Mouse (Mus musculus) MEL (cell line): ENCODE data around the gene Cyp2c23. TPM values are rescaled to one million over a fixed set of nuclear protein-coding genes. Genes with fewer than 3 reads are reported as not detected.
A peak's percentile ranks its signal among the peaks of the same experiment; 100 is the strongest.

Experiments used
- DNase-seq: peaks from one replicate; pipeline ENCODE4 v3.0.0; 2011; ENCODE audit warnings: low read depth, low spot score
- H3K27ac ChIP-seq: 2 replicates; pipeline ENCODE4 v1.5.1; 2012; ENCODE audit warnings: low read depth, mild to moderate bottlenecking, control low read depth, low read length, moderate library complexity; ENCODE audit not compliant: control insufficient read depth
- H3K27me3 ChIP-seq, 2 experiments: fragments of 150-350 bp in 1 of 2; sonication (generic) in 1 of 2; 2 replicates each; pipeline ENCODE4 v1.6.1; 2012; ENCODE audit warnings: low read length in 2 of 2, mild to moderate bottlenecking in 2 of 2, improper control_type of control experiment in 1 of 2, moderate library complexity in 1 of 2; ENCODE audit not compliant: insufficient read depth in 2 of 2, control insufficient read depth in 1 of 2
- H3K36me3 ChIP-seq, 2 experiments: 2 replicates each; pipeline ENCODE4 v1.6.1; 2012 to 2014; ENCODE audit warnings: low read length in 2 of 2, improper control_type of control experiment in 1 of 2, inconsistent platforms in 1 of 2, mild to moderate bottlenecking in 1 of 2; ENCODE audit not compliant: insufficient read depth in 2 of 2, control insufficient read depth in 1 of 2
- H3K4me1 ChIP-seq, 2 experiments: fragments of 150-350 bp in 1 of 2; sonication (generic) in 1 of 2; 2 replicates each; pipeline ENCODE4 v1.6.1; 2012; ENCODE audit warnings: low read length in 2 of 2, improper control_type of control experiment in 1 of 2, mild to moderate bottlenecking in 1 of 2; ENCODE audit not compliant: insufficient read depth in 2 of 2, control insufficient read depth in 1 of 2
- H3K4me3 ChIP-seq, 2 experiments: fragments of 150-350 bp in 1 of 2; sonication (generic) in 1 of 2; 2 replicates each; pipeline ENCODE4 v1.5.1; 2012; ENCODE audit warnings: low read depth in 2 of 2, low read length in 2 of 2, mild to moderate bottlenecking in 2 of 2, moderate library complexity in 2 of 2, control low read depth in 1 of 2, improper control_type of control experiment in 1 of 2; ENCODE audit not compliant: control insufficient read depth in 1 of 2, insufficient read depth in 1 of 2
- H3K79me2 ChIP-seq: 2 replicates; pipeline ENCODE4 v1.6.1; 2012; ENCODE audit warnings: mild to moderate bottlenecking, low read length, moderate library complexity; ENCODE audit not compliant: control insufficient read depth, poor library complexity, insufficient read depth
- H3K9ac ChIP-seq: 2 replicates; pipeline ENCODE4 v1.6.1; 2012; ENCODE audit warnings: low read depth, mild to moderate bottlenecking, control low read depth, low read length, moderate library complexity; ENCODE audit not compliant: control insufficient read depth, poor library complexity, severe bottlenecking
- H3K9me3 ChIP-seq: fragments of 150-350 bp; sonication (generic); replicated peaks from 2 replicates; pipeline ENCODE4 v1.6.1; 2012; ENCODE audit warnings: mild to moderate bottlenecking, low read length, improper control_type of control experiment, moderate library complexity; ENCODE audit not compliant: insufficient read depth
- CTCF ChIP-seq, 3 experiments: IDR thresholded peaks in 2 of 3; conservative IDR thresholded peaks in 1 of 3; 2 replicates each; pipeline ENCODE4 v1.5.1; 2011 to 2012; ENCODE audit warnings: low read length in 3 of 3, low read depth in 2 of 3, mild to moderate bottlenecking in 2 of 3, improper control_type of control experiment in 1 of 3, inconsistent platforms in 1 of 3, mixed read lengths in 1 of 3, moderate library complexity in 1 of 3; ENCODE audit not compliant: control insufficient read depth in 1 of 3, insufficient read depth in 1 of 3, poor library complexity in 1 of 3, severe bottlenecking in 1 of 3
- ELF1 ChIP-seq: IDR thresholded peaks from 2 replicates; pipeline ENCODE4 v1.6.1; 2014; ENCODE audit warnings: low read depth, mild to moderate bottlenecking, inconsistent platforms, low read length, improper control_type of control experiment, moderate library complexity
- EP300 ChIP-seq, 2 experiments: IDR thresholded peaks; 2 replicates each; pipeline ENCODE4 v1.6.1; 2011; ENCODE audit warnings: improper control_type of control experiment in 2 of 2, low read length in 2 of 2, low read depth in 1 of 2, mild to moderate bottlenecking in 1 of 2
- ETS1 ChIP-seq: IDR thresholded peaks from 2 replicates; pipeline ENCODE4 v1.6.1; 2012; ENCODE audit warnings: low read depth, mild to moderate bottlenecking, inconsistent platforms, low read length, improper control_type of control experiment, moderate library complexity
- GABPA ChIP-seq: IDR thresholded peaks from 2 replicates; pipeline ENCODE4 v1.6.1; 2012; ENCODE audit warnings: low read depth, mild to moderate bottlenecking, inconsistent platforms, low read length, improper control_type of control experiment, moderate library complexity
- HCFC1 ChIP-seq: IDR thresholded peaks from 2 replicates; pipeline ENCODE4 v1.6.1; 2012; ENCODE audit warnings: low read depth, mild to moderate bottlenecking, inconsistent platforms, low read length, improper control_type of control experiment, moderate library complexity
- NELFE ChIP-seq: IDR thresholded peaks from 2 replicates; pipeline ENCODE4 v1.6.1; 2011; ENCODE audit warnings: low read depth, low read length, improper control_type of control experiment
- POLR2A ChIP-seq, 2 experiments: IDR thresholded peaks; 2 replicates each; pipeline ENCODE4 v1.6.1; 2011 to 2012; ENCODE audit warnings: low read length in 2 of 2, mild to moderate bottlenecking in 2 of 2, control low read depth in 1 of 2, improper control_type of control experiment in 1 of 2, low read depth in 1 of 2, moderate library complexity in 1 of 2; ENCODE audit not compliant: control insufficient read depth in 1 of 2, insufficient read depth in 1 of 2, poor library complexity in 1 of 2
- POLR2AphosphoS5 ChIP-seq: IDR thresholded peaks from 2 replicates; pipeline ENCODE4 v1.6.1; 2012; ENCODE audit warnings: low read depth, borderline replicate concordance, mild to moderate bottlenecking, inconsistent platforms, low read length, moderate library complexity, mixed read lengths
- RAD21 ChIP-seq: IDR thresholded peaks from 2 replicates; pipeline ENCODE4 v1.6.1; 2011; ENCODE audit warnings: mild to moderate bottlenecking, low read depth, low read length, improper control_type of control experiment
- SMC3 ChIP-seq: IDR thresholded peaks from 2 replicates; pipeline ENCODE4 v1.6.1; 2011; ENCODE audit warnings: low read depth, low read length, improper control_type of control experiment
- ZC3H11A ChIP-seq: IDR thresholded peaks from 2 replicates; pipeline ENCODE4 v1.6.1; 2012; ENCODE audit warnings: low read depth, mild to moderate bottlenecking, inconsistent platforms, low read length, improper control_type of control experiment
- ZMIZ1 ChIP-seq: IDR thresholded peaks from 2 replicates; pipeline ENCODE4 v1.6.1; 2012; ENCODE audit warnings: low read depth, mild to moderate bottlenecking, inconsistent platforms, low read length, improper control_type of control experiment, moderate library complexity
- ZNF384 ChIP-seq: IDR thresholded peaks from 2 replicates; pipeline ENCODE4 v1.6.1; 2012; ENCODE audit warnings: low read depth, mild to moderate bottlenecking, inconsistent platforms, low read length, improper control_type of control experiment
- polyA plus RNA-seq, 2 experiments: library from polyadenylated mRNA; stranded (reverse) in 1 of 2; unstranded in 1 of 2; fragments of >175 nt in 1 of 2; fragments of >200 nt in 1 of 2; gene quantifications; 2 replicates each; pipeline versions ENCODE4 v1.2.1 to v1.2.4; 2012; ENCODE audit warnings: low replicate concordance in 2 of 2, low read depth in 1 of 2; ENCODE audit not compliant: insufficient read length in 2 of 2, insufficient read depth in 1 of 2, missing spikeins in 1 of 2
- total RNA-seq: library from RNA; depleted of rRNA; stranded (reverse); fragments of 300-350 nt; gene quantifications from 2 replicates; pipeline ENCODE4 v1.2.3, GENCODE M21; 2012

Cyp2c23 gene
- total and polyA plus RNA-seq, 3 experiments, result not detected

GRCm38 (mm10) chr19:43965496-43966085 is 63.4 kb downstream of the Cyp2c23 start:
- Histone ChIP-seq H3K4me1 (0 out of 4 replicates have a peak, but pooled peaks cover 0 to 3% of the 10 kb centered on the region in 2 experiments), H3K27ac (no peak overlapping the region), H3K9ac (no peak overlapping the region), H3K79me2 (no peaks in the 10 kb centered on the region), H3K4me3 (no peak overlapping the region), H3K9me3 (no peaks in the 10 kb centered on the region), H3K27me3 (no peaks in the 10 kb centered on the region), H3K36me3 (no peaks in the 10 kb centered on the region)
- peak; percentile 57 for DNase-seq
- TF ChIP-seq ZNF384 (no peak), ELF1 (0 out of 2 replicates have a peak, but pooled peaks have one; percentile 25)

- H3K79me2 ChIP-seq, result no peaks in the 10 kb centered on the region
- H3K27ac ChIP-seq, result no peak overlapping the region
- no peaks in the 10 kb centered on the region for H3K36me3 ChIP-seq
- no peak overlapping the region for H3K9ac ChIP-seq
- H3K4me1 ChIP-seq, result 0 out of 4 replicates have a peak, but pooled peaks cover 0 to 3% of the 10 kb centered on the region in 2 experiments
- TF ChIP-seq RAD21 (no peak), HCFC1 (no peak), ZNF384 (no peak), ZC3H11A (no peak), GABPA (no peak), ZMIZ1 (no peak), EP300 (IDR thresholded peaks at IDR 0.05; ENCODE audit: low read depth in 1 of 2, low read length in 2 of 2) (no peak), POLR2A (IDR thresholded peaks at IDR 0.05; ENCODE audit: control insufficient read depth in 1 of 2, insufficient read depth in 1 of 2, low read depth in 1 of 2, low read length in 2 of 2, poor library complexity in 1 of 2) (no peak), ETS1 (no peak)
- H3K9me3 ChIP-seq, result no peaks in the 10 kb centered on the region
- no peak for DNase-seq
- 0 out of 4 replicates have a peak, but pooled peaks cover 0 to 1% of the 10 kb centered on the region in 2 experiments for H3K27me3 ChIP-seq
- no peak overlapping the region for H3K4me3 ChIP-seq
Measured at GRCm38 (mm10) chr19:43962795-43963194, 66.2 kb downstream of the Cyp2c23 start.

- 0 out of 4 replicates have a peak, but pooled peaks cover 0 to 3% of the 10 kb centered on the region in 2 experiments for H3K4me1 ChIP-seq
- TF ChIP-seq RAD21 (peak; percentile 55), ZC3H11A (peak; percentile 27; the same call in 1 of the 2 replicates), SMC3 (peak; percentile 65), NELFE (no peak), ZMIZ1 (no peak), CTCF (IDR thresholded peaks at IDR 0.05 in 2 of 3, conservative IDR thresholded peaks at IDR 0.05 in 1 of 3; ENCODE audit: control insufficient read depth in 1 of 3, insufficient read depth in 1 of 3, low read depth in 2 of 3, low read length in 3 of 3, poor library complexity in 1 of 3, severe bottlenecking in 1 of 3) (peak; percentile 31 to 75 (median 63)), POLR2AphosphoS5 (no peak)
- no peak overlapping the region for H3K9ac ChIP-seq
- peak; percentile 76 for DNase-seq
- H3K36me3 ChIP-seq, result no peaks in the 10 kb centered on the region
- peaks cover 0 to 9% of the 10 kb centered on the region in 2 experiments; a peak in 3 of 4 replicates for H3K27me3 ChIP-seq
- no peaks in the 10 kb centered on the region for H3K9me3 ChIP-seq
- no peak overlapping the region for H3K4me3 ChIP-seq
- no peaks in the 10 kb centered on the region for H3K79me2 ChIP-seq
- H3K27ac ChIP-seq, result no peak overlapping the region
Measured at GRCm38 (mm10) chr19:43961185-43961584, 67.8 kb downstream of the Cyp2c23 start.
